Mouse (Mus musculus) cortical plate, adult 2 months (tissue): ENCODE data around the gene Krt24. TPM values are rescaled to one million over a fixed set of nuclear protein-coding genes. Genes with fewer than 3 reads are reported as not detected.

Experiments used
- H3K27ac ChIP-seq: fragments of 200-500 bp; 2 replicates; pipeline ENCODE4 v1.5.1; 2012; ENCODE audit warnings: low read length, control low read depth, inconsistent platforms; ENCODE audit not compliant: insufficient read depth
- H3K4me1 ChIP-seq: fragments of 200-500 bp; 2 replicates; pipeline ENCODE4 v1.6.1; 2011; ENCODE audit warnings: low read length; ENCODE audit not compliant: control insufficient read depth, insufficient read depth
- H3K4me3 ChIP-seq: fragments of 200-500 bp; 2 replicates; pipeline ENCODE4 v1.5.1; 2011; ENCODE audit warnings: mild to moderate bottlenecking, low read length, control low read depth; ENCODE audit not compliant: insufficient read depth
- CTCF ChIP-seq: fragments of 200-500 bp; IDR thresholded peaks from 2 replicates; pipeline ENCODE4 v1.5.1; 2011; ENCODE audit warnings: mild to moderate bottlenecking, control low read depth, low read length; ENCODE audit not compliant: insufficient read depth; ENCODE audit errors: extremely low read depth
- POLR2A ChIP-seq: fragments of 200-500 bp; IDR thresholded peaks from 2 replicates; pipeline ENCODE4 v1.6.1; 2011; ENCODE audit warnings: mild to moderate bottlenecking, low read length, control low read depth; ENCODE audit not compliant: insufficient read depth; ENCODE audit errors: extremely low read depth
- polyA plus RNA-seq: library from polyadenylated mRNA; depleted of rRNA; stranded (reverse); fragments of >200 nt; gene quantifications from 2 replicates; pipeline ENCODE4 v1.2.3, GENCODE M21; 2012; rRNA removed

The Krt24 gene
- polyA plus RNA-seq, 1 experiment: not detected

- Histone ChIP-seq H3K27ac (peak within 1 kb of the TSS; percentile 38), H3K4me1 (no peaks in the 10 kb centered on the region), H3K4me3 (peak within 1 kb of the TSS; percentile 70)
- TF ChIP-seq POLR2A (peak; percentile 48; the same call in 1 of the 2 replicates), CTCF (no peak)
These were observed 41.2 kb downstream of the Krt24 start, which contains the start of gene Krt222 for GRCm38 (mm10) chr11:99243820-99244374. TSS of gene Krt222 (minus strand) at chr11:99244085.

GRCm38 (mm10) chr11:99243200-99243819, 41.8 kb downstream of the Krt24 start:
- TF ChIP-seq CTCF (no peak), POLR2A (no peak)
- H3K4me3 ChIP-seq: peak overlapping the region; percentile 70
- H3K4me1 ChIP-seq: no peaks in the 10 kb centered on the region
- H3K27ac ChIP-seq: peak overlapping the region; percentile 38

- Histone ChIP-seq H3K27ac (no peak overlapping the region), H3K4me3 (no peak overlapping the region), H3K4me1 (no peaks in the 10 kb centered on the region)
- TF ChIP-seq POLR2A (no peak), CTCF (no peak)
These were observed 43.0 kb downstream of the Krt24 start for GRCm38 (mm10) chr11:99242056-99242455.

- no peaks in the 10 kb centered on the region for H3K4me1 ChIP-seq
- TF ChIP-seq CTCF (no peak), POLR2A (no peak)
- no peak overlapping the region for H3K4me3 ChIP-seq
- H3K27ac ChIP-seq: no peak overlapping the region
These were observed 46.6 kb downstream of the Krt24 start for GRCm38 (mm10) chr11:99238468-99238867.

- Histone ChIP-seq H3K4me3 (peak overlapping the region; percentile 73), H3K27ac (peak overlapping the region; percentile 79; the same call in 1 of the 2 replicates), H3K4me1 (peaks cover 1% of the 10 kb centered on the region; the same call in 1 of the 2 replicates)
- TF ChIP-seq POLR2A: no peak
- no peak for TF ChIP-seq CTCF
These were observed 53.8 kb downstream of the Krt24 start for GRCm38 (mm10) chr11:99231049-99231816.

GRCm38 (mm10) chr11:99230261-99231048, 54.6 kb downstream of the Krt24 start, which contains the start of gene Smarce1:
TSS of gene Smarce1 (minus strand) at chr11:99231017.
- Histone ChIP-seq H3K4me3 (peak within 1 kb of the TSS; percentile 73), H3K4me1 (peaks cover 1% of the 10 kb centered on the region; the same call in 1 of the 2 replicates), H3K27ac (peak within 1 kb of the TSS; percentile 79)
- 0 out of 2 replicates have a peak, but pooled peaks have one; percentile 5 for TF ChIP-seq POLR2A
- TF ChIP-seq CTCF: no peak

Other genes starting within 250 kb of the Krt24 start
- 106 and 120 TPM in 2 replicates for gene Igfbp4, start 244.0 kb downstream of the Krt24 start, polyA plus RNA-seq
- gene Tns4, start 196.0 kb downstream of the Krt24 start, polyA plus RNA-seq: 0.17 and 0.25 TPM in 2 replicates
- gene Ccr7, start 130.2 kb downstream of the Krt24 start, polyA plus RNA-seq: 0.15 and 0.19 TPM in 2 replicates
- gene Smarce1, start 54.2 kb downstream of the Krt24 start, polyA plus RNA-seq: 60.6 and 69.0 TPM in 2 replicates
- 25.1 and 27.0 TPM in 2 replicates for gene Krt222, start 41.2 kb downstream of the Krt24 start, polyA plus RNA-seq
- 0.04 TPM in 1 of 2 replicates, not detected in the other for gene Krt25, start 37.7 kb upstream of the Krt24 start, polyA plus RNA-seq
- gene Krt26, start 52.7 kb upstream of the Krt24 start, polyA plus RNA-seq: 0.04 TPM in 1 of 2 replicates, not detected in the other
- gene Krt27, start 65.8 kb upstream of the Krt24 start, polyA plus RNA-seq: not detected in 2 replicates
- gene Krt28, start 89.6 kb upstream of the Krt24 start, polyA plus RNA-seq: 0.15 and 0.25 TPM in 2 replicates
- gene Krt10, start 104.1 kb upstream of the Krt24 start, polyA plus RNA-seq: 10.5 and 12.9 TPM in 2 replicates
- 16.4 and 16.9 TPM in 2 replicates for gene Krt12, start 137.0 kb upstream of the Krt24 start, polyA plus RNA-seq
- gene Krt20, start 152.9 kb upstream of the Krt24 start, polyA plus RNA-seq: 0.06 and 0.13 TPM in 2 replicates
- gene Krt23, start 207.9 kb upstream of the Krt24 start, polyA plus RNA-seq: not detected in 2 replicates
- gene Krt39, start 236.1 kb upstream of the Krt24 start, polyA plus RNA-seq: not detected in 2 replicates